Mouse (Mus musculus) myocyte (in vitro differentiated cells): Measurements from ENCODE around the gene Itga6.

ENCODE experiments used
- E2F4 ChIP-seq: IDR thresholded peaks from one replicate; pipeline ENCODE4 v1.6.1; 2011; ENCODE audit warnings: mild to moderate bottlenecking, control low read depth, moderate library complexity; ENCODE audit not compliant: insufficient read depth
- MAX ChIP-seq: IDR thresholded peaks from one replicate; pipeline ENCODE4 v1.6.1; 2011; ENCODE audit warnings: low read depth, mild to moderate bottlenecking, control low read depth
- POLR2A ChIP-seq: IDR thresholded peaks from one replicate; pipeline ENCODE4 v1.6.1; 2011; ENCODE audit warnings: low read depth, mild to moderate bottlenecking, control low read depth, moderate library complexity; ENCODE audit not compliant: insufficient read length
- USF1 ChIP-seq: IDR thresholded peaks from one replicate; pipeline ENCODE4 v1.6.1; 2011; ENCODE audit warnings: low read depth, mild to moderate bottlenecking, control low read depth, moderate library complexity

DNA sequence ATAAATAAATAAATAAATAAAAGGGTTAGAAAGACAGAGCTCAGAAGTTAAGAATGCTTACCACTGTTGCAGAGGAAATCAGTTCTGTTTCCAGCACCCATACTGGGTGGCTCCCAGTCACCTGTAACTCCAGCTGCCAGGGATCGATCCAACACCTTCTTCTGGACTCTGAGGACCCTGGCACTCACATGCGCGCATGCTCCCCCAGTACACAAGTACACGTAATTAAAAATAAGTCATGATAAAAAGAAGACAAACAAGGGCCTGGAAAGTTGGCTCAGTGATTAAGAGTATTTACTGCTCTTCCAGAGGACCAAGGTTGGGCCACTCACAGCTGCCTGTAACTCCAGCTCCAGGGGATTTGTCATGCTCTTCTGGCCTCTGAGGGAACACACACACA is 132.4 kb downstream of the Itga6 start:
- TF ChIP-seq POLR2A (no peak), USF1 (no peak), MAX (no peak), E2F4 (no peak)
